Mouse (Mus musculus) liver, adult 2 months (tissue): Measurements from ENCODE around the gene Cers5. TPM values are rescaled to one million over a fixed set of nuclear protein-coding genes. Genes with fewer than 3 reads are reported as not detected.

Experiments used
- DNase-seq: peaks from one replicate; pipeline ENCODE4 v3.0.0-alpha.2; 2011; ENCODE audit warnings: low read depth, low spot score; ENCODE audit errors: extremely low read depth
- H3K27ac ChIP-seq: fragments of 200-500 bp; replicated peaks from 2 replicates; pipeline ENCODE4 v1.5.1; 2012; ENCODE audit warnings: low read depth, mild to moderate bottlenecking, control low read depth, inconsistent platforms, low read length; ENCODE audit not compliant: insufficient read depth
- H3K27me3 ChIP-seq: fragments of 200-500 bp; 2 replicates; pipeline ENCODE4 v1.6.1; 2012; ENCODE audit warnings: mild to moderate bottlenecking, moderate library complexity, low read length, inconsistent platforms; ENCODE audit not compliant: control insufficient read depth, insufficient read depth
- H3K36me3 ChIP-seq: fragments of 200-500 bp; 2 replicates; pipeline ENCODE4 v1.6.1; 2012; ENCODE audit warnings: low read length, inconsistent platforms; ENCODE audit not compliant: control insufficient read depth, insufficient read depth
- H3K4me1 ChIP-seq: fragments of 200-500 bp; 2 replicates; pipeline ENCODE4 v1.6.1; 2011; ENCODE audit warnings: low read length; ENCODE audit not compliant: control insufficient read depth, insufficient read depth
- H3K4me3 ChIP-seq: fragments of 200-500 bp; 2 replicates; pipeline ENCODE4 v1.5.1; 2011; ENCODE audit warnings: low read depth, mild to moderate bottlenecking, control low read depth, low read length, moderate library complexity; ENCODE audit not compliant: insufficient read depth
- H3K79me2 ChIP-seq: fragments of 200-500 bp; 2 replicates; pipeline ENCODE4 v1.6.1; 2012; ENCODE audit warnings: inconsistent platforms, mild to moderate bottlenecking, low read length, moderate library complexity; ENCODE audit not compliant: control insufficient read depth, insufficient read depth
- H3K9ac ChIP-seq: fragments of 200-500 bp; 2 replicates; pipeline ENCODE4 v1.6.1; 2012; ENCODE audit warnings: low read depth, mild to moderate bottlenecking, control low read depth, inconsistent platforms, low read length
- CTCF ChIP-seq: fragments of 200-500 bp; IDR thresholded peaks from 2 replicates; pipeline ENCODE4 v1.5.1; 2011; ENCODE audit warnings: low read depth, low read length, control low read depth
- POLR2A ChIP-seq: fragments of 200-500 bp; IDR thresholded peaks from 2 replicates; pipeline ENCODE4 v1.6.1; 2011; ENCODE audit warnings: low read length, control low read depth; ENCODE audit not compliant: insufficient read depth; ENCODE audit errors: extremely low read depth
- WGBS: fragments of 180-500 bp; shearing (Covaris S2); methylation state at CpG from one replicate; pipeline ENCODE4 v1.1.7; 2018; 5-methylcytosine and 5-hydroxymethylcytosine counted together
- polyA plus RNA-seq: library from polyadenylated mRNA; depleted of rRNA; stranded (reverse); fragments of >200 nt; gene quantifications from 2 replicates; pipeline ENCODE4 v1.2.3, GENCODE M21; 2012
- total RNA-seq: library from RNA; depleted of rRNA; stranded (reverse); fragments of >200 nt; gene quantifications from 2 replicates; pipeline ENCODE4 v1.2.3, GENCODE M21; 2014

The Cers5 gene
- total and polyA plus RNA-seq, 2 experiments, result 2.0 to 3.2 TPM

GRCm38 (mm10) chr15:99721921-99722743 lies 50.6 kb downstream of the Cers5 start:
- Histone ChIP-seq H3K4me1 (peaks cover 45% of the 10 kb centered on the region), H3K79me2 (peaks cover 3% of the 10 kb centered on the region; the same call in 1 of the 2 replicates), H3K9ac (no peak overlapping the region), H3K27me3 (no peaks in the 10 kb centered on the region), H3K36me3 (no peaks in the 10 kb centered on the region; the same call in 1 of the 2 replicates), H3K4me3 (no peak overlapping the region), H3K27ac (no peak overlapping the region)
- TF ChIP-seq CTCF, result no peak
- no peak for TF ChIP-seq POLR2A
- WGBS, result 70% methylated on average over 25 of the region's 25 CpGs
- DNase-seq, result peak; percentile 27

GRCm38 (mm10) chr15:99719865-99720264 lies 52.8 kb downstream of the Cers5 start:
- H3K4me1 ChIP-seq, result peaks cover 59% of the 10 kb centered on the region
- no peak overlapping the region for H3K4me3 ChIP-seq
- H3K36me3 ChIP-seq, result no peaks in the 10 kb centered on the region; the same call in 1 of the 2 replicates
- 0 out of 2 replicates have a peak overlapping the region, but pooled peaks have one; percentile 4 for H3K9ac ChIP-seq
- 69% methylated on average over 8 of the region's 8 CpGs for WGBS
- peaks cover 3% of the 10 kb centered on the region; the same call in 1 of the 2 replicates for H3K79me2 ChIP-seq
- no peak overlapping the region for H3K27ac ChIP-seq
- TF ChIP-seq CTCF (no peak), POLR2A (no peak)
- H3K27me3 ChIP-seq, result no peaks in the 10 kb centered on the region
- DNase-seq, result no peak

GRCm38 (mm10) chr15:99718461-99719021 lies 54.1 kb downstream of the Cers5 start:
- peak; percentile 91 for DNase-seq
- WGBS, result 28% methylated on average over 9 of the region's 9 CpGs
- Histone ChIP-seq H3K36me3 (no peaks in the 10 kb centered on the region; the same call in 1 of the 2 replicates), H3K4me1 (peaks cover 49% of the 10 kb centered on the region), H3K9ac (peak overlapping the region; percentile 82), H3K79me2 (peaks cover 3% of the 10 kb centered on the region; the same call in 1 of the 2 replicates), H3K4me3 (peak overlapping the region; percentile 87), H3K27me3 (no peaks in the 10 kb centered on the region), H3K27ac (peak overlapping the region; percentile 88)
- TF ChIP-seq CTCF (no peak), POLR2A (no peak)

- no peaks in the 10 kb centered on the region; the same call in 1 of the 2 replicates for H3K36me3 ChIP-seq
- H3K9ac ChIP-seq, result peak within 1 kb of the TSS; percentile 82
- no peaks in the 10 kb centered on the region for H3K27me3 ChIP-seq
- peak; percentile 89 for DNase-seq
- 14% methylated on average over 26 of the region's 26 CpGs for WGBS
- H3K27ac ChIP-seq, result peak within 1 kb of the TSS; percentile 88
- H3K4me3 ChIP-seq, result peak within 1 kb of the TSS; percentile 87
- peaks cover 3% of the 10 kb centered on the region; the same call in 1 of the 2 replicates for H3K79me2 ChIP-seq
- TF ChIP-seq POLR2A (peak; percentile 90), CTCF (no peak)
- H3K4me1 ChIP-seq, result peaks cover 46% of the 10 kb centered on the region
Measured at GRCm38 (mm10) chr15:99717386-99718334, 55.0 kb downstream of the Cers5 start, which contains the start of gene Gpd1. Gene Gpd1 (plus strand): TSS chr15:99717515.

- no peak overlapping the region for H3K4me3 ChIP-seq
- H3K27me3 ChIP-seq, result no peaks in the 10 kb centered on the region
- no peaks in the 10 kb centered on the region; the same call in 1 of the 2 replicates for H3K36me3 ChIP-seq
- WGBS, result 59% methylated on average over 12 of the region's 12 CpGs
- no peak overlapping the region for H3K9ac ChIP-seq
- TF ChIP-seq POLR2A (no peak), CTCF (no peak)
- no peak for DNase-seq
- peaks cover 45% of the 10 kb centered on the region for H3K4me1 ChIP-seq
- peak overlapping the region; percentile 87 for H3K27ac ChIP-seq
- peaks cover 3% of the 10 kb centered on the region; the same call in 1 of the 2 replicates for H3K79me2 ChIP-seq
Measured at GRCm38 (mm10) chr15:99716814-99717213, 55.9 kb downstream of the Cers5 start.
